In the genomic region with DNA sequence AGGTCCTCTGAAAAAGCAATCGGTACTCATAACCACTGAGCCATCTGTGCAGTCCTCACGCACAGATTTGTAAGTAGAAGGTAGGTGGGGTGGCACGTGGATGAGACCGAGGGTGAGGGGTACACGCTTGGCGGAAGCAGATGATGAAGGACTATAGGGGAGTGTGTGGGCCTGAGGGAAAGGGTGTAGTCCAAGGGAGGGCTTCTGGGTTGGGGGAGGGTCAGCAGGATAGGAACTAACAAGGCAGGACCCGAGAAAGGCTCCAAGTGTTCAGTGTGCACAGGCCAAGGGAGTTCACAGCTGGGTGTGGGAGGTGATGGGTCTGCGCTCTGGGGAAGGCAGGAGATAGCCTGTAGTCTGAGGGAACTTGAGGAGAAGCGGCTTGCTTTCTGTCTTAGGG, we compare ENCODE assay signal across 24 mouse cellular contexts.
"Had no signal": no experiment of that assay in that cellular context is flagged by ENCODE, and none has a peak within 500 bp of the region (broad histone marks: within the 10 kb centered on the region; RNA-seq: fewer than 3 reads in every experiment).

No protein-coding gene starts in this region.

- ATAC-seq: inflammation-experienced regulatory T-cells, adult 6 months; intestine, postnatal 0 days had no signal

- H3K27me3 ChIP-seq: hindbrain, embryonic 15.5 days had no signal

- DNase-seq: gastrocnemius, adult 2 months; gastrocnemius, postnatal 10 days; gastrocnemius, postnatal 25 days; heart, adult 2 months; heart, postnatal 4 days; kidney, adult 18-20 months; kidney, adult 8-10 months; kidney, postnatal 10 days; kidney, postnatal 25 days; kidney, postnatal 4 days; liver; liver, embryonic 13.5 days had no signal

- H3K4me3 ChIP-seq: gastrocnemius, adult 2 months; heart, adult 2 months; heart, embryonic 13.5 days; heart, embryonic 15.5 days; hindbrain, embryonic 15.5 days; layer of hippocampus, adult 2 months; left cerebral cortex, adult 2 months; limb, embryonic 10.5 days; limb, embryonic 12.5 days; liver, embryonic 13.5 days; liver, embryonic 15.5 days had no signal

- H3K4me2 ChIP-seq: heart, embryonic 11.5 days; heart, embryonic 13.5 days; heart, embryonic 15.5 days; hindbrain, embryonic 15.5 days; limb, embryonic 12.5 days; liver, embryonic 11.5 days; liver, embryonic 13.5 days; liver, embryonic 15.5 days had no signal

- H3K27ac ChIP-seq: heart, embryonic 13.5 days; heart, embryonic 15.5 days; hindbrain, embryonic 15.5 days; layer of hippocampus, adult 2 months; left cerebral cortex, adult 2 months; limb, embryonic 10.5 days; limb, embryonic 12.5 days; liver, embryonic 13.5 days; liver, embryonic 15.5 days had no signal

- H3K9ac ChIP-seq: heart, embryonic 13.5 days; heart, embryonic 15.5 days; hindbrain, embryonic 15.5 days; limb, embryonic 12.5 days; liver, embryonic 13.5 days; liver, embryonic 15.5 days had no signal

- H3K9me3 ChIP-seq: heart, embryonic 13.5 days; heart, embryonic 15.5 days; hindbrain, embryonic 15.5 days; limb, embryonic 10.5 days; limb, embryonic 12.5 days; liver, embryonic 13.5 days; liver, embryonic 15.5 days had no signal
